Mouse (Mus musculus) thymus, postnatal 14 days (tissue): ENCODE measurements around the gene C1qtnf4.
A peak's percentile ranks its signal among the peaks of the same experiment; 100 is the strongest.

Experiments
- DNase-seq: peaks from one replicate; pipeline ENCODE4 v3.0.0; 2021

The C1qtnf4 gene

GRCm38 (mm10) chr2:90885218-90886041, at the start of gene C1qtnf4:
Gene C1qtnf4 (plus strand): TSS chr2:90885860.
- no peak for DNase-seq

GRCm38 (mm10) chr2:90838621-90839020, 47.0 kb upstream of the C1qtnf4 start:
- DNase-seq: no peak

GRCm38 (mm10) chr2:90843666-90844065, 42.0 kb upstream of the C1qtnf4 start:
- no peak for DNase-seq

GRCm38 (mm10) chr2:90844262-90844661, 41.4 kb upstream of the C1qtnf4 start:
- DNase-seq: no peak

- no peak for DNase-seq
Observed at GRCm38 (mm10) chr2:90845234-90845633, 40.4 kb upstream of the C1qtnf4 start.

- peak; percentile 12 for DNase-seq
Observed at GRCm38 (mm10) chr2:90846171-90846570, 39.5 kb upstream of the C1qtnf4 start.

- DNase-seq: no peak
Observed at GRCm38 (mm10) chr2:90846597-90846954, 39.1 kb upstream of the C1qtnf4 start.

GRCm38 (mm10) chr2:90846955-90847680, 38.5 kb upstream of the C1qtnf4 start, which contains the start of gene Mtch2:
Gene Mtch2 (plus strand): TSS chr2:90847155.
- peak; percentile 98 for DNase-seq

- no peak for DNase-seq
Observed at GRCm38 (mm10) chr2:90847681-90848050, 38.0 kb upstream of the C1qtnf4 start.

GRCm38 (mm10) chr2:90848331-90848730, 37.3 kb upstream of the C1qtnf4 start:
- DNase-seq: no peak

- no peak for DNase-seq
Observed at GRCm38 (mm10) chr2:90850401-90850800, 35.3 kb upstream of the C1qtnf4 start.

- DNase-seq: no peak
Observed at GRCm38 (mm10) chr2:90861486-90861885, 24.2 kb upstream of the C1qtnf4 start.

- DNase-seq: no peak
Observed at GRCm38 (mm10) chr2:90864184-90864583, 21.5 kb upstream of the C1qtnf4 start.

- DNase-seq: peak; percentile 80
Observed at GRCm38 (mm10) chr2:90866524-90866923, 19.1 kb upstream of the C1qtnf4 start.

GRCm38 (mm10) chr2:90870136-90870601, 15.5 kb upstream of the C1qtnf4 start:
- DNase-seq: no peak

- DNase-seq: no peak
Observed at GRCm38 (mm10) chr2:90871180-90871961, 14.3 kb upstream of the C1qtnf4 start.

- no peak for DNase-seq
Observed at GRCm38 (mm10) chr2:90874025-90874424, 11.6 kb upstream of the C1qtnf4 start.

GRCm38 (mm10) chr2:90875239-90875638, 10.4 kb upstream of the C1qtnf4 start:
- no peak for DNase-seq

- DNase-seq: no peak
Observed at GRCm38 (mm10) chr2:90877584-90878259, 7.9 kb upstream of the C1qtnf4 start.

- DNase-seq: no peak
Observed at GRCm38 (mm10) chr2:90879419-90879818, 6.2 kb upstream of the C1qtnf4 start.

- DNase-seq: no peak
Observed at GRCm38 (mm10) chr2:90880144-90880785, 5.4 kb upstream of the C1qtnf4 start.

GRCm38 (mm10) chr2:90881824-90882223, 3.8 kb upstream of the C1qtnf4 start:
- DNase-seq: no peak
